Mouse (Mus musculus) limb, embryonic 15.5 days (tissue): ENCODE measurements around the gene A830031A19Rik. TPM values are rescaled to one million over a fixed set of nuclear protein-coding genes. Genes with fewer than 3 reads are reported as not detected.

Experiments used
- ATAC-seq: fragments of 200-750 bp; cut with Nextera tagmentation; 2 replicates; pipeline ENCODE4 v1.8.0; 2017; ENCODE audit warnings: low read depth, moderate TSS enrichment; ENCODE audit not compliant: insufficient number of reproducible peaks, low FRiP score, low TSS enrichment
- H3K27ac ChIP-seq: fragments of 300-500 bp; sonication (generic); 2 replicates; pipeline ENCODE4 v1.5.1; 2015; ENCODE audit warnings: moderate library complexity, mild to moderate bottlenecking, inconsistent platforms
- H3K27me3 ChIP-seq: fragments of 300-500 bp; sonication (generic); 2 replicates; pipeline ENCODE4 v1.6.1; 2015; ENCODE audit warnings: inconsistent platforms
- H3K36me3 ChIP-seq: fragments of 300-500 bp; sonication (generic); 2 replicates; pipeline ENCODE4 v1.6.1; 2015; ENCODE audit warnings: inconsistent platforms
- H3K4me1 ChIP-seq: fragments of 300-500 bp; sonication (generic); 2 replicates; pipeline ENCODE4 v1.6.1; 2015; ENCODE audit warnings: inconsistent platforms
- H3K4me2 ChIP-seq: fragments of 300-500 bp; sonication (generic); 2 replicates; pipeline ENCODE4 v1.6.1; 2015; ENCODE audit warnings: mild to moderate bottlenecking, inconsistent platforms
- H3K4me3 ChIP-seq: fragments of 300-500 bp; sonication (generic); 2 replicates; pipeline ENCODE4 v1.5.1; 2015; ENCODE audit warnings: mild to moderate bottlenecking, inconsistent platforms
- H3K9ac ChIP-seq: fragments of 300-500 bp; sonication (generic); 2 replicates; pipeline ENCODE4 v1.6.1; 2015; ENCODE audit warnings: inconsistent platforms
- H3K9me3 ChIP-seq: fragments of 300-500 bp; sonication (generic); 2 replicates; pipeline ENCODE4 v1.6.1; 2016; ENCODE audit warnings: inconsistent platforms
- WGBS: fragments of 180-500 bp; shearing (Covaris S2); methylation state at CpG from one replicate; pipeline ENCODE4 v1.1.7; 2015; 5-methylcytosine and 5-hydroxymethylcytosine counted together
- polyA plus RNA-seq: library from polyadenylated mRNA; unstranded; fragments of >200 nt; fragmentation: Nextera tagmentation; extraction: Ambion mirVana; gene quantifications from 2 replicates; pipeline ENCODE4 v1.2.1, GENCODE M21; 2015

Gene A830031A19Rik
- polyA plus RNA-seq, 1 experiment from 2014 or later = 0.20 TPM

GRCm38 (mm10) chr11:24074021-24074591 lies 748 bp downstream of the A830031A19Rik start:
- Histone ChIP-seq H3K4me2 (peak overlapping the region; percentile 94), H3K9ac (no peak overlapping the region), H3K9me3 (no peaks in the 10 kb centered on the region), H3K36me3 (no peaks in the 10 kb centered on the region), H3K4me3 (peak overlapping the region; percentile 62), H3K27me3 (0 out of 2 replicates have a peak, but pooled peaks cover 5% of the 10 kb centered on the region), H3K27ac (no peak overlapping the region), H3K4me1 (peaks cover 17% of the 10 kb centered on the region)
- WGBS = 3% methylated on average over 18 of the region's 18 CpGs
- no peak for ATAC-seq

- Histone ChIP-seq H3K4me1 (peaks cover 13% of the 10 kb centered on the region), H3K27ac (no peak overlapping the region), H3K9ac (no peak overlapping the region), H3K27me3 (0 out of 2 replicates have a peak, but pooled peaks cover 4% of the 10 kb centered on the region), H3K9me3 (no peaks in the 10 kb centered on the region), H3K36me3 (no peaks in the 10 kb centered on the region), H3K4me2 (no peak overlapping the region), H3K4me3 (no peak overlapping the region)
- no peak for ATAC-seq
- WGBS = 24% methylated on average over 4 of the region's 4 CpGs
Measured at GRCm38 (mm10) chr11:24065313-24065712, 9.5 kb downstream of the A830031A19Rik start.

GRCm38 (mm10) chr11:24064221-24064620 lies 10.6 kb downstream of the A830031A19Rik start:
- H3K27me3 ChIP-seq = peaks cover 6% of the 10 kb centered on the region; the same call in 1 of the 2 replicates
- ATAC-seq = no peak
- 69% methylated on average over 6 of the region's 6 CpGs for WGBS
- no peak overlapping the region for H3K4me2 ChIP-seq
- H3K9me3 ChIP-seq = no peaks in the 10 kb centered on the region
- no peaks in the 10 kb centered on the region for H3K36me3 ChIP-seq
- no peak overlapping the region for H3K27ac ChIP-seq
- no peak overlapping the region for H3K4me3 ChIP-seq
- H3K4me1 ChIP-seq = peaks cover 15% of the 10 kb centered on the region
- no peak overlapping the region for H3K9ac ChIP-seq

DNA sequence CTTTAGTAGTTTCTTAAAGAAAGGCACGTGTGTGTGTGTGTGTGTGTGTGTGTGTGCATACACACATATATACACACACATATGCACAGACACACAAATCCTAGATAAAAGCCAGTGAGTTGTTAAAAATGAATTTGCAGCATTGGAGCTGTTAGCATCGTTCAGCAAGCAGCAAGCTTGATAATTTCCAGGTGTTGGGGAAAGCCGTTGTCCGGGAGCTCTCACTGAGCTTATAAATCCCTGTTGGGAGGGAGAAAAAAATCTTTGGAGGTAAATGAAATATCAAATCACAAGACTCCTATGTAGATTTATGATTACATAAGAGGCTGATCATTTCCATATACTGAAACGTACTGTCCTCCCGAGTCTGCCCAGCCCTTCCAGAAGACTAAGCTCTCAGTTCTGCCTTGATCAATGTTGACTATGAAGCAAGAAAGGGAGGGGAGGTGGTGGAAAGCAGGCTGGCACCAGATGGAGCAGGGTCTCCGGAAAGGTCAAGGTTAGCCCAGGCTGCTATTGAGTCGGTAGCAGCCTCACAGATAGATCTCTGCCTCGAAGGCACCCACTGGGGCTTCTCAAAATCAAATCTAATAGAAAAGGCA lies 12.3 kb downstream of the A830031A19Rik start:
- Histone ChIP-seq H3K27me3 (peaks cover 6% of the 10 kb centered on the region; the same call in 1 of the 2 replicates), H3K9me3 (no peaks in the 10 kb centered on the region), H3K4me3 (no peak overlapping the region), H3K27ac (no peak overlapping the region), H3K36me3 (no peaks in the 10 kb centered on the region), H3K9ac (no peak overlapping the region), H3K4me1 (peaks cover 15% of the 10 kb centered on the region), H3K4me2 (no peak overlapping the region)
- 20% methylated on average over 9 of the region's 9 CpGs for WGBS
- no peak for ATAC-seq

DNA sequence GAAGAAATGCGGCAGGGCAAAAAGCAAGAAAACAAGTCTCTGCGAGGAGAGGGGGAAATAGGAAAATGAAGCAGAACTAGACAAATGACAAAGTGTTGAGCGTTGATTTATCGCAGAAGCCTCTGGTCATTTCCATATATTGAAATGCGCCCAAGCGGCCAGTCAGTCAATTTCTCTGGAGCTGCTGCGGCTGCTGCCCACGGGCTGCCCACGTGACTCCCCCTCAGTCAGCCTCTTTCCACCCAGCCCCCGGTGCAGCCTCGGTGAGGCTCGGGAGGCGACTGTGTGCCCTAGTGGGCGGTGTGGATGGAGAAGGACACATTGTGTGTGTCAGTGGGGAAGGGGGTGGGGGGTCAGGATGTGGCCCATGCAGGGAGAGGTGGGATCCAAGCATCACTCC lies 13.0 kb downstream of the A830031A19Rik start:
- WGBS = 3% methylated on average over 14 of the region's 14 CpGs
- ATAC-seq = no peak
- peak overlapping the region; percentile 59 for H3K4me2 ChIP-seq
- no peaks in the 10 kb centered on the region for H3K9me3 ChIP-seq
- H3K4me3 ChIP-seq = peak overlapping the region; percentile 33
- H3K36me3 ChIP-seq = no peaks in the 10 kb centered on the region
- H3K4me1 ChIP-seq = peaks cover 15% of the 10 kb centered on the region
- H3K27me3 ChIP-seq = peaks cover 6% of the 10 kb centered on the region; the same call in 1 of the 2 replicates
- H3K9ac ChIP-seq = no peak overlapping the region
- no peak overlapping the region for H3K27ac ChIP-seq

DNA sequence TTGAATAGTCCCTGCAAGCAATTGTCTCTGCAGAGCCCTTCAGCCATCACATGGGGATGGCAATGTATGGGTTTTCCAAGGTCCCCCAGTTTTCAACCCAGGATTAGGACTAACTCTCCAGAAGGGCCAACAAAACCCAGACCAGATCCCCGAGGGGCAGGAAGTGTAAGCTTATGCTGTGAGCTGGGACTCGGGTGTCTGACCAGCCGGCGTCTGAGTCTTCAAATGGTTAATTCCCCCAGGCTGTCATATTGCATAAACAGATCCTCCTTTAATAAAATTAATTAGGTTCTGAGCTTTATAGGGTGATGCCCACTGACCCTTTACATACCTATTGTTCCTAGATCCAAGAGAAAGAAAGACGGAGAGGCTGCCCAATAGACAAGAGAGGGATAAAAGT lies 14.4 kb downstream of the A830031A19Rik start:
- H3K27me3 ChIP-seq = peaks cover 6% of the 10 kb centered on the region; the same call in 1 of the 2 replicates
- H3K27ac ChIP-seq = no peak overlapping the region
- H3K9ac ChIP-seq = no peak overlapping the region
- H3K4me1 ChIP-seq = peaks cover 15% of the 10 kb centered on the region
- peak overlapping the region; percentile 30 for H3K4me3 ChIP-seq
- WGBS = 29% methylated on average over 5 of the region's 5 CpGs
- H3K36me3 ChIP-seq = no peaks in the 10 kb centered on the region
- no peak for ATAC-seq
- peak overlapping the region; percentile 52 for H3K4me2 ChIP-seq
- H3K9me3 ChIP-seq = no peaks in the 10 kb centered on the region

- WGBS = 26% methylated on average over 1 of the region's 1 CpGs
Measured at GRCm38 (mm10) chr11:24059137-24059536, 15.7 kb downstream of the A830031A19Rik start.

GRCm38 (mm10) chr11:24052882-24053281 lies 22.0 kb downstream of the A830031A19Rik start:
- Histone ChIP-seq H3K36me3 (no peaks in the 10 kb centered on the region), H3K27me3 (no peaks in the 10 kb centered on the region; the same call in 1 of the 2 replicates), H3K4me3 (no peak overlapping the region), H3K27ac (no peak overlapping the region), H3K4me1 (0 out of 2 replicates have a peak, but pooled peaks cover 5% of the 10 kb centered on the region), H3K9ac (no peak overlapping the region), H3K9me3 (no peaks in the 10 kb centered on the region), H3K4me2 (no peak overlapping the region)
- WGBS = 65% methylated on average over 6 of the region's 6 CpGs
- ATAC-seq = no peak

More at GRCm38 (mm10) chr11:24059137-24059536, 15.7 kb downstream of the A830031A19Rik start:
- Histone ChIP-seq H3K9ac (no peak overlapping the region), H3K4me1 (peaks cover 15% of the 10 kb centered on the region), H3K27me3 (peaks cover 6% of the 10 kb centered on the region; the same call in 1 of the 2 replicates), H3K36me3 (no peaks in the 10 kb centered on the region), H3K4me3 (no peak overlapping the region), H3K4me2 (no peak overlapping the region), H3K9me3 (no peaks in the 10 kb centered on the region), H3K27ac (no peak overlapping the region)
- no peak for ATAC-seq

DNA sequence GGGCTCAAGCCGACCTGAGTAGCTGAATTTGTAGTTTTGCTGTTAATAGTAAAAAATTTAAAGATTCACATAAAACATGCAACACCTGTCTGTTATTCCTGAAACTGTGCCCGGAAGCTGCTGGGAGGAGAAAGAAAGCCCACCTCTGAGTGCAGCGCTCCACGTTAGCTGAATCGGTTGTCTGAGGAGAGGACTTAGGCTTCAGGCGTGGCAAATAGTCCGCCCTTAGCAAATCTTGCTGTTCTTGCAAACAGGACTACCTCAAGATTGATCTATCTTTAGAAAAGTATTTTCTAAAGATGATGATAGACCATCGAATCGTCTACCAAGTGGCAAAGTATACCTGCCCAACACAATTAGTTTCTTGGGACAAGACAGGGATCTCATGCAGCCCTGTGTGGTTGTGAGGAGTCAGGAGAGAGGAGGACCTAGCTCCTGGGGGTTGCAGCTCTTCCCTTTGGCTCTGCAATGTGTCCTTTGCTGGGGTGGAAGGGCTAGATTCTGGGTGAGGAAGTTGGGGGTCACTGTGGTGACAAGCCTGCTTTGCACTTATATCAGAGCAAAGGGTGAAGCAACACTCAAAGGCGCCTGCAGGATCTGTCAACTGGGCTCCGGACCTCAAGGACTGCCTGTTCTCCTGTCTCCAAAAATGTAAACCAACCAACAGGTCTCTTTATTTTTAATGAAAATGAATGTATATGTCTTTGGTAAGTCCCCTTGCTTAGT lies 24.7 kb downstream of the A830031A19Rik start:
- Histone ChIP-seq H3K4me3 (no peak overlapping the region), H3K27ac (no peak overlapping the region), H3K9ac (no peak overlapping the region), H3K4me1 (0 out of 2 replicates have a peak, but pooled peaks cover 5% of the 10 kb centered on the region), H3K4me2 (no peak overlapping the region), H3K9me3 (no peaks in the 10 kb centered on the region), H3K36me3 (no peaks in the 10 kb centered on the region), H3K27me3 (no peaks in the 10 kb centered on the region; the same call in 1 of the 2 replicates)
- no peak for ATAC-seq
- 66% methylated on average over 11 of the region's 11 CpGs for WGBS

DNA sequence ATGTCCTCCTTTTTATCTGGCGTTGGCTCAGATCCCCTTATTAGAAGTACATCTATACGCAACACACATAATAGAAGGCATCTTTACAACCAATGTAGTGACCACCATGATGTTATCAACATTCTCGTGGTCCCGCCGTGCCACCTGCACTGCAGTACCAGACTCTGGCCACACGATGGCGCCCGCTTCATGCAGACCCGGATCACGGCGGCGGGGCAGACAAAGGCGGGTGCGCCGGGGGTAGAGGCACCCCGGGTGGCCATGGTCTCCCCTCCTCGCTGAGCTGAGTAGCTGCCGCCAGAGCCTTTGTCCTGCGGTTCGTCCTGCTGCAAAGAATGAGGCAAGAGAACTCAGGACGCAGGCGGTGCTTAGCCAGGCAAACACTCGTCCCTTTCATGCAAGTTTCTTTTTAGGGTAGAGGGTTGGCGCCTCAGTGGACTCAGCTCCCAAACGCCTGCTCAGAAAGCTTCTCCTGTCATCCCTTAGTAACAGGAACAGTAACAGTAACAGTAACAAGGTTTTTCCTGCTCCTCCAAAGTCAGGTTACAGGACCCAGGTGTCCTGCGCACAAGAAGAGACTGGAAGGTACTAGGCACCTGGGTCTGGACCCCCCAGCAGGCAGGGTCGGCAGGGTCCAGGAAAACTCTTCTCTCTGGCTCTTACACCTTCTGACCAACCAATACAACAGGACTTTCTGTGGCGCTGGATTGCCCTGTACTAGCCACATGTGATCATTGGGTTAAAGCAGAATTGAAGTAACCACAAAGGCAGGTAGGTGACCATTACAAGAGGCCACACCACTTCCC lies 25.4 kb downstream of the A830031A19Rik start:
- 5% methylated on average over 28 of the region's 28 CpGs for WGBS
- 0 out of 2 replicates have a peak, but pooled peaks have one; percentile 58 for ATAC-seq
- no peaks in the 10 kb centered on the region; the same call in 1 of the 2 replicates for H3K27me3 ChIP-seq
- H3K4me2 ChIP-seq = peak overlapping the region; percentile 67
- H3K4me3 ChIP-seq = peak overlapping the region; percentile 53
- H3K4me1 ChIP-seq = 0 out of 2 replicates have a peak, but pooled peaks cover 5% of the 10 kb centered on the region
- H3K9ac ChIP-seq = peak overlapping the region; percentile 57
- H3K27ac ChIP-seq = no peak overlapping the region
- no peaks in the 10 kb centered on the region for H3K36me3 ChIP-seq
- no peaks in the 10 kb centered on the region for H3K9me3 ChIP-seq

GRCm38 (mm10) chr11:24044025-24044424 lies 30.8 kb downstream of the A830031A19Rik start:
- WGBS = 44% methylated on average over 6 of the region's 6 CpGs
- no peaks in the 10 kb centered on the region for H3K36me3 ChIP-seq
- no peaks in the 10 kb centered on the region; the same call in 1 of the 2 replicates for H3K27me3 ChIP-seq
- H3K4me3 ChIP-seq = no peak overlapping the region
- H3K27ac ChIP-seq = no peak overlapping the region
- ATAC-seq = no peak
- H3K9ac ChIP-seq = no peak overlapping the region
- H3K4me1 ChIP-seq = no peaks in the 10 kb centered on the region
- H3K4me2 ChIP-seq = no peak overlapping the region
- H3K9me3 ChIP-seq = no peaks in the 10 kb centered on the region
